8 mouse cellular contexts compared by ENCODE assay signal in genomic region chr4:117041283-117041721, GRCm38 (mm10). TPM values are rescaled to one million over a fixed set of nuclear protein-coding genes. Genes with fewer than 3 reads are reported as not detected.
DNase-seq lines count a peak whose midpoint lies in the region; ATAC-seq lines count a peak whose summit lies in the region.
"Had no signal": no experiment of that assay in that cellular context is flagged by ENCODE, and none has a peak within 500 bp of the region (broad histone marks: within the 10 kb centered on the region; RNA-seq: fewer than 3 reads in every experiment).

No protein-coding gene starts in this region.

- H3K36me3 ChIP-seq in hindbrain, embryonic 16.5 days (ENCODE audit: control insufficient read depth, insufficient read depth, low read length) = 0 out of 2 replicates have a peak, but pooled peaks cover 2% of the 10 kb centered on the region
- H3K36me3 ChIP-seq in lung, embryonic 16.5 days (ENCODE audit: control insufficient read depth, insufficient read depth, low read length) = peaks cover 3% of the 10 kb centered on the region; the same call in 1 of the 2 replicates
- no peaks in the 10 kb centered on the region for H3K36me3 ChIP-seq in stomach, embryonic 16.5 days (ENCODE audit: control insufficient read depth, insufficient read depth, low read length)
- H3K36me3 ChIP-seq: neural tube, embryonic 12.5 days had no signal

- H3K27me3 ChIP-seq in hindbrain, embryonic 16.5 days (replicated peaks; ENCODE audit: control insufficient read depth, insufficient read depth, low read length) = no peaks in the 10 kb centered on the region
- no peaks in the 10 kb centered on the region for H3K27me3 ChIP-seq in lung, embryonic 16.5 days (ENCODE audit: control insufficient read depth, insufficient read depth, low read depth, low read length)
- H3K27me3 ChIP-seq in stomach, embryonic 16.5 days (ENCODE audit: control insufficient read depth, insufficient read depth, low read length) = no peaks in the 10 kb centered on the region
- H3K27me3 ChIP-seq: neural tube, embryonic 12.5 days had no signal

- H3K9me3 ChIP-seq in hindbrain, embryonic 16.5 days (ENCODE audit: control insufficient read depth, low read length) = no peaks in the 10 kb centered on the region
- no peaks in the 10 kb centered on the region for H3K9me3 ChIP-seq in lung, embryonic 16.5 days (ENCODE audit: control insufficient read depth, low read length)
- no peaks in the 10 kb centered on the region for H3K9me3 ChIP-seq in stomach, embryonic 16.5 days (replicated peaks; ENCODE audit: control insufficient read depth, low read length)
- H3K9me3 ChIP-seq: neural tube, embryonic 12.5 days had no signal

- DNase-seq in adrenal gland, adult 2 months = peak; percentile 79
- peak; percentile 65 for DNase-seq in brain, adult 2 months (ENCODE audit: low read depth, low spot score)
- peak; percentile 47 to 63 for DNase-seq in gastrocnemius, adult 8-10 months (ENCODE audit: low spot score in 2 of 2)
- no peak for DNase-seq in spleen, adult 12 weeks (ENCODE audit: low spot score)

- 46% methylated on average over 4 of the region's 4 CpGs for WGBS in hindbrain, embryonic 16.5 days
- 23% methylated on average over 4 of the region's 4 CpGs for WGBS in lung, embryonic 16.5 days
- 36% methylated on average over 4 of the region's 4 CpGs for WGBS in stomach, embryonic 16.5 days

- peak overlapping the region; percentile 1; the same call in 1 of the 2 replicates for H3K4me2 ChIP-seq in hindbrain, embryonic 16.5 days (ENCODE audit: low read length)
- H3K4me2 ChIP-seq in lung, embryonic 16.5 days (ENCODE audit: low read depth, low read length) = peak overlapping the region; percentile 3; the same call in 1 of the 2 replicates
- no peak overlapping the region for H3K4me2 ChIP-seq in stomach, embryonic 16.5 days (ENCODE audit: low read depth, low read length)
- H3K4me2 ChIP-seq: neural tube, embryonic 12.5 days had no signal

- ATAC-seq in hindbrain, embryonic 16.5 days = peak; percentile 73
- ATAC-seq in lung, embryonic 16.5 days (ENCODE audit: low read depth) = peak; percentile 88
- no peak; the same call in 1 of the 2 replicates for ATAC-seq in stomach, embryonic 16.5 days (ENCODE audit: insufficient read depth, low FRiP score)

- H3K9ac ChIP-seq in hindbrain, embryonic 16.5 days (ENCODE audit: low read depth, low read length) = no peak overlapping the region
- H3K9ac ChIP-seq in lung, embryonic 16.5 days (ENCODE audit: low read length) = no peak overlapping the region
- no peak overlapping the region; the same call in 1 of the 2 replicates for H3K9ac ChIP-seq in stomach, embryonic 16.5 days (ENCODE audit: low read length)
- H3K9ac ChIP-seq: neural tube, embryonic 12.5 days had no signal

- peak overlapping the region; percentile 81 for H3K27ac ChIP-seq in hindbrain, embryonic 16.5 days (ENCODE audit: low read depth, low read length)
- peak overlapping the region; percentile 62 for H3K27ac ChIP-seq in lung, embryonic 16.5 days (ENCODE audit: low read length)
- H3K27ac ChIP-seq in stomach, embryonic 16.5 days (ENCODE audit: low read length) = peak overlapping the region; percentile 39
- H3K27ac ChIP-seq: neural tube, embryonic 12.5 days had no signal

- H3K4me3 ChIP-seq in hindbrain, embryonic 16.5 days (ENCODE audit: low read length) = no peak overlapping the region
- H3K4me3 ChIP-seq in lung, embryonic 16.5 days (ENCODE audit: low read length) = no peak overlapping the region
- no peak overlapping the region for H3K4me3 ChIP-seq in stomach, embryonic 16.5 days (replicated peaks; ENCODE audit: low read length)
- H3K4me3 ChIP-seq: neural tube, embryonic 12.5 days had no signal

- peaks cover 17% of the 10 kb centered on the region for H3K4me1 ChIP-seq in hindbrain, embryonic 16.5 days (ENCODE audit: control insufficient read depth, insufficient read depth, low read depth, low read length)
- H3K4me1 ChIP-seq in lung, embryonic 16.5 days (replicated peaks; ENCODE audit: control insufficient read depth, insufficient read depth, low read length) = peaks cover 22% of the 10 kb centered on the region
- peaks cover 21% of the 10 kb centered on the region for H3K4me1 ChIP-seq in stomach, embryonic 16.5 days (ENCODE audit: control insufficient read depth, insufficient read depth, low read length)

RNA-seq across cellular contexts. Expression of gene Eif2b3, which starts 22.1 kb away (rescaled TPM):
- 10 to 100 TPM; 30.3 to 33.0 TPM for total RNA-seq in adrenal gland, adult 2 months (2021)
- 2.0 and 2.1 TPM in 2 replicates for polyA plus RNA-seq in adrenal gland, adult 2 months (2012; rRNA removed)
- 10 to 100 TPM; 18.3 to 24.1 (median 22.3) TPM for total RNA-seq in gastrocnemius, adult 8-10 months (2022)
- polyA plus RNA-seq in hindbrain, embryonic 16.5 days (2015; fragmentation: Nextera tagmentation; extraction: Ambion mirVana) = 44.9 and 47.5 TPM in 2 replicates
- 27.8 and 29.7 TPM in 2 replicates for polyA plus RNA-seq in lung, embryonic 16.5 days (2015; fragmentation: Nextera tagmentation; extraction: Ambion mirVana)
- polyA plus RNA-seq in stomach, embryonic 16.5 days (2015; fragmentation: Nextera tagmentation; extraction: Ambion mirVana) = 35.6 and 36.3 TPM in 2 replicates

RNA-seq across cellular contexts. Expression of gene Hectd3, which starts 46.2 kb away (rescaled TPM):
- total RNA-seq in adrenal gland, adult 2 months (2021) = 10 to 100 TPM; 28.4 to 29.5 TPM
- polyA plus RNA-seq in adrenal gland, adult 2 months (2012; rRNA removed) = 96.5 and 96.9 TPM in 2 replicates
- 10 to 100 TPM; 11.5 to 19.0 (median 14.5) TPM for total RNA-seq in gastrocnemius, adult 8-10 months (2022)
- 22.0 and 23.9 TPM in 2 replicates for polyA plus RNA-seq in hindbrain, embryonic 16.5 days (2015; fragmentation: Nextera tagmentation; extraction: Ambion mirVana)
- polyA plus RNA-seq in lung, embryonic 16.5 days (2015; fragmentation: Nextera tagmentation; extraction: Ambion mirVana) = 8.0 and 9.0 TPM in 2 replicates
- 6.9 and 8.3 TPM in 2 replicates for polyA plus RNA-seq in stomach, embryonic 16.5 days (2015; fragmentation: Nextera tagmentation; extraction: Ambion mirVana)

RNA-seq across cellular contexts. Expression of gene Urod, which starts 47.1 kb away (rescaled TPM):
- 100 to 1,000 TPM; 103 to 105 TPM for total RNA-seq in adrenal gland, adult 2 months (2021)
- polyA plus RNA-seq in adrenal gland, adult 2 months (2012; rRNA removed) = 48.1 and 52.7 TPM in 2 replicates
- 10 to 100 TPM; 63.0 to 69.1 (median 65.4) TPM for total RNA-seq in gastrocnemius, adult 8-10 months (2022)
- 59.8 and 60.2 TPM in 2 replicates for polyA plus RNA-seq in hindbrain, embryonic 16.5 days (2015; fragmentation: Nextera tagmentation; extraction: Ambion mirVana)
- polyA plus RNA-seq in lung, embryonic 16.5 days (2015; fragmentation: Nextera tagmentation; extraction: Ambion mirVana) = 102 and 107 TPM in 2 replicates
- 77.5 and 84.2 TPM in 2 replicates for polyA plus RNA-seq in stomach, embryonic 16.5 days (2015; fragmentation: Nextera tagmentation; extraction: Ambion mirVana)

RNA-seq across cellular contexts. Expression of gene Ptch2, which starts 54.6 kb away (rescaled TPM):
- 1 to 10 TPM; 2.8 to 6.5 TPM for total RNA-seq in adrenal gland, adult 2 months (2021)
- 24.4 and 25.1 TPM in 2 replicates for polyA plus RNA-seq in adrenal gland, adult 2 months (2012; rRNA removed)
- under 1 TPM; 0.22 to 0.76 (median 0.69) TPM for total RNA-seq in gastrocnemius, adult 8-10 months (2022)
- polyA plus RNA-seq in hindbrain, embryonic 16.5 days (2015; fragmentation: Nextera tagmentation; extraction: Ambion mirVana) = 7.8 and 9.6 TPM in 2 replicates
- polyA plus RNA-seq in lung, embryonic 16.5 days (2015; fragmentation: Nextera tagmentation; extraction: Ambion mirVana) = 5.3 and 5.7 TPM in 2 replicates
- polyA plus RNA-seq in stomach, embryonic 16.5 days (2015; fragmentation: Nextera tagmentation; extraction: Ambion mirVana) = 7.0 and 7.3 TPM in 2 replicates
